Mouse (Mus musculus): ENCODE measurements around the gene Zfp428. TPM values are rescaled to one million over a fixed set of nuclear protein-coding genes. Genes with fewer than 3 reads are reported as not detected.
A peak's percentile ranks its signal among the peaks of the same experiment; 100 is the strongest.

Zfp428 gene
- total RNA-seq (2021): 10 to 100 TPM; 15.3 to 18.8 TPM

- intact Hi-C loops (cut with DNase I): loop anchor here (2.0 kb wide), 2 partner anchors 20 to 24 kb away; partner anchors contain the start of gene Irgq
- peak; percentile 90 to 92 for DNase-seq
Observed at GRCm38 (mm10) chr7:24506838-24507725, at the start of gene Zfp428. Zfp428 (plus strand) TSS chr7:24507006.

DNA sequence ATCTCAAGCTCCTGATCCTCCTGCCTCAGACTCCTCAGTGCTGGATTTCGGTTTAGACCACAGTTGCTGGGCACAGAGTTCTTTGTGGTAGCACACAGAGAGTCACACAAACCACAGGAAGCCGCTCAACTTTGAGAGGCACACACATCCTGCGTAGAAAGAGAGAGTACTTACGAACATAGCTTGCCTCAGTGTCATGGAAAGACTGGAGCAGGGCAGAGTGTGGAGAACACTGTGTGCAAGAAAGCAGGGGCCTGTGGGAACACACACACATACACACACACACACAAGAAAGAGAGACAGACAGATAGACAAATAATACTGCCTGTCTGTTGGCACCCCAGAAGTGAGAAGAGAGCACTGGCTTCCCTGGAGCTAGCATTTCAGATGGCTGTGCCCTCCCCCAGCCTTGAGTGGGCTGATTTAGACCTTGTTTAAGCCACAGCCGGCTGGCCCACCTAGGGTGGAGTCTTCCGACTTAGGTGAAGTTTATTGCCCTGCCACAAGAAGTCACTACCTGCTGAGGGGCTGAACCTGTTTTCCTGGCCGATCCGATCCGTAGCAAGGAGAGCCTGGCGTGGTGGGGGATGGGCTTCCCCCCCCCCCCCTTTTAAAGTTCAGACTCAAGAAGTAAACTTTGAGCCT lies 49.0 kb upstream of the Zfp428 start:
- no peak for DNase-seq
- intact Hi-C loops (cut with DNase I): no loop called here

DNA sequence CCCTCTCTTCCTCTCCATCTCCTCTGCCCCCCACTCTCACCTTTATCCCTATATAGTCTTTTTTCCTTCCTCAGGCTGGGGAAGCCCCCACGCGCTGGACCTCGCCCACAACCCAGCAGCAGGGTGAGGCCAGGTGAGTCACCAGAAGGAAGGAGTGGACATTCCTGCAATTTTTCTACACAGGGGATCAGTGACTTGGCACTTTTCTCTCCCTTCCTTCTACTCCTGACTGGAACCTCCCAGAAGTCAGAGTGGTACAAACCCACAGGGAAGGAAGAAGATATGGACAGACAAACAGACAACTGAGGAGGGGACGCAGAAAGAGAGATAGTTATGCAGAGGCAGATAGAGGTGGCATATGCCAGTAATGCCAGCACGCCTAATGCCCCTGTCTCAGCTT lies 47.4 kb upstream of the Zfp428 start:
- DNase-seq: no peak
- intact Hi-C loops (cut with DNase I): no loop called here

DNA sequence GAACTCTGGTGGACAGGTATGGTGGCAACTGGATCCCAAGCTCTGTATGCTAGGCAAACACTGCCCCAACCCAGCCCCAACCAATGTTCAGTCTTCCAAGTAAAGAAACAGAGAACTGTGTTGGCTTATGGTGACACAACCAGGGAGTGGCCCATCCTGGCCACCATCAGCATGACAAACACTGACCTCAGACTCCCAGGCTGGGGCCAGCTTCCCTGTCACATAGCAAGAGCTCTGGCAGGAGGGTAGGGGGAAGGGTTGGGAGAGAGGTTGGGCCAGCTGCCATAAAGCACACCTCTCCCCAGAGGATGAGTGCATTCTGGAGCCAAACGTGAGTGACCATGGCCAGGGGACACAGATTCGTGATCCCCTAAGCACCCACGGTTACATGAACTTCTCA lies 47.0 kb upstream of the Zfp428 start:
- DNase-seq: peak; percentile 52 to 54
- intact Hi-C loops (cut with DNase I): no loop called here

DNA sequence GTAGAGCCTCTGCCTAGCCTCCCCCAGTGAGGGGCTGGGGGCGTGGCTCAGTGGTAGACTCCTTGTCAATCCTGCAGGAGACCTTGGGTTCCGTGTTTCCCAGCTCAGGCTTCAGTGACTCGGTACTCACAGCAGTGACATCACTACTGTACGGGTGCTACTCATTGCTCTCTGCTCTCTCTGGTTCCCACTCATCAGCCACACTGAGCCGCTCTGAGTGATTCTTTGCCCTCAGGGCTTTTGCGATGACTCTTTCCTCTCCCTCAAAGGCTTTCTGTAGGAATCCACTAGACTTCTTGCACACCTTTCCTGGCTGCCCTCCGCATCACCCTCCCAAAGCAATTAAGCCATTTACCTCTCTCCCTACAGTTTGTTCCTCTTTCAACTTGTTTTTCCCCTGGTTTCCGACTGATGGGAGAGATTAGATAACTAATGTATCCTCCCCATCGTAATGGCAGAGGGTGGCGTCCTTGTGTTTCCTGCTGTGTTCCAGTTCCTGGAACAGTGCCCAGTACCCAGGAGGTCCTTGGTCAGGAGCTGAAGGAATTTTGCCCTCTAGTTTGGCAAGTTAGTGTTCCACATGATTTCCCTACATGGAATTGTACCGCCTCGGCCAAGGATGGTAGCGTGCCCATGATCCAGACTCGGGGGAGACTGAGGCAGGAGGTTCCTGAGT lies 45.3 kb upstream of the Zfp428 start:
- intact Hi-C loops (cut with DNase I): no loop called here
- DNase-seq: no peak

- intact Hi-C loops (cut with DNase I): no loop called here
- peak; percentile 56 to 58 for DNase-seq
Observed at GRCm38 (mm10) chr7:24462388-24463319, 44.2 kb upstream of the Zfp428 start, which contains the start of gene Plaur. Plaur (plus strand) TSS chr7:24462484.

DNA sequence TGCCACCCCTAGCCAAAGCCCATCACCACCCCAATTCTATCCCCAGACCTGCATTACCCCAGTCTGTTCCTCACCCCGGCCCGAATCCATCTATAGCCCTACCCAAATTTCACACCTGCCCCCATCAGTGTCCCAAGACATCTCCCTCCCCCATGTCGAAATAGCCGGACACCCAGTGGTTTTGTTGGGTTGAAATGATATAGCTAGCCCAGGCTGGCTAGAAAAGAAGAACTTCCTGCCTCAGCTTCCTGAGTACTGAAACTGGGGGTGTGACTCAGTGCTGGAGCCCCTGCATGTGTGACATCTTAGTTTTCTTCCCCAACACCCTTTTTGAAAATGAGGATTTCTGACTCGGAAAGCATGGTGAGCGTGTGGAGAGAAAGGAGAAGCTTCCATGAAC lies 40.0 kb upstream of the Zfp428 start:
- DNase-seq: no peak
- intact Hi-C loops (cut with DNase I): no loop called here

GRCm38 (mm10) chr7:24467886-24468285 lies 38.9 kb upstream of the Zfp428 start:
- DNase-seq: no peak
- intact Hi-C loops (cut with DNase I): no loop called here

DNA sequence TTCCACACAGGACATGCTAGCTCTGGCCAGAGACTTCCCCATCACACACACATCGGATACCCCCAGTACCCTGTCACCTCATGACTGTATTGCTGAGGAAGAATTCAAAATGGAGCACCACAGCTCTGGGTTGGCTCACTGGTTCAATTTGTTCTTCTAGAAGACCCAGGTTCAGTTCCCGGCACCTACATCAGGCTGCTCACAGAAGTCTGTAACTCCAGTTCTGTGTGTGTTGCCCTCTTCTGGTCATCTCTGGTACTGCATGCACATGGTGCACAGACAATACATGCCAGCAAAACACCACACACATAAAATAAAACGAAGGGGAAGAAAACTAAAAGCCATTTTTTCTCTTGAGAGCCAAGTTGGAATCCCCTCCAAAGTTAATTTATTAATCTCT lies 37.7 kb upstream of the Zfp428 start:
- no peak for DNase-seq
- intact Hi-C loops (cut with DNase I): loop anchor here (1.0 kb wide), 1 partner anchor 25 kb away; no protein-coding TSS in a partner anchor

- intact Hi-C loops (cut with DNase I): loop anchor here (5.0 to 10.0 kb wide), 2 partner anchors 92 to 194 kb away; no protein-coding TSS in a partner anchor
- DNase-seq: no peak
Observed at GRCm38 (mm10) chr7:24470356-24470755, 36.5 kb upstream of the Zfp428 start.

DNA sequence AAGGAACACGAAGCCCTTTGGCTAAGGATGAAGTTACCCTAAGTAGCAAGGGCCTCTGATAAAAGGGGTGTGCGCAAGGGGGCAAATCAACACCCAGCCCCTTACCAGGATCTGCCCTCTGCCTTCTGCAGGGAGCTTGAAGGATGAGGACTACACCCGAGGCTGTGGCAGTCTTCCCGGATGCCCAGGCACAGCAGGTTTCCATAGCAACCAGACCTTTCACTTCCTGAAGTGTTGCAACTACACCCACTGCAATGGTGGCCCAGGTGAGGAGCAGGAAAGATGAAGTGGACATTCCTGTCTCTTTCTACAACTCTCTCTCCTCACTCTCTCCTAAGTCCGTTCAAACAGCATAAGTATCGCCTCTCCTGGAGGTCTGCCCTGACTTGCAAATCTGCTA lies 34.4 kb upstream of the Zfp428 start:
- DNase-seq: no peak
- intact Hi-C loops (cut with DNase I): loop anchor here (2.0 to 10.0 kb wide), 3 partner anchors 32 to 192 kb away; no protein-coding TSS in a partner anchor

GRCm38 (mm10) chr7:24472937-24473336 lies 33.9 kb upstream of the Zfp428 start:
- DNase-seq: peak in 1 of 2 experiments; percentile 43
- intact Hi-C loops (cut with DNase I): loop anchor here (2.0 to 10.0 kb wide), 3 partner anchors 32 to 192 kb away; no protein-coding TSS in a partner anchor

- intact Hi-C loops (cut with DNase I): loop anchor here (2.0 to 10.0 kb wide), 3 partner anchors 33 to 191 kb away; no protein-coding TSS in a partner anchor
Observed at GRCm38 (mm10) chr7:24473913-24474529, 32.8 kb upstream of the Zfp428 start.

GRCm38 (mm10) chr7:24474811-24475506 lies 31.8 kb upstream of the Zfp428 start:
- DNase-seq: no peak
- intact Hi-C loops (cut with DNase I): loop anchor here (5.0 to 10.0 kb wide), 2 partner anchors 87 to 190 kb away; no protein-coding TSS in a partner anchor

More at GRCm38 (mm10) chr7:24473913-24474529, 32.8 kb upstream of the Zfp428 start:
- DNase-seq: peak; percentile 65 to 86

DNA sequence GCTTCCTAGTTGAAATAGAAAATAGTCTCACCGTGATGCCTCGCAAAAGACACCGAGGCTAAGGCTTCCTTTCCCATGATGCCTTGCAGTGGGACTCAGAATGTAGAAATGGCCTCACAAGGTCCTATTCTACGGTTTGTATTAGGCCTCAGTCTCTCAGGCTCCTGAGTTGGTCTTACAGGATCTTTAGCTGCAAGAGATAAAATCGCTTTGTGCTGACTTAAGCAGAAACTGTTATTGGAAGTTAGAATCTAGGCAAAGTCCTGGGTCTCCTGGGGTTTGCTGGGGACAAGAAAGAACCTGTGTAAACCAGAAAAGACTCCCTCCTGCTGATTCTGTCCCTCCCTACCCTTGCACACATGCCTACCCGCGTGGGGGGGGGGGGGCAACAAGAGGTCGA lies 30.5 kb upstream of the Zfp428 start:
- DNase-seq: no peak
- intact Hi-C loops (cut with DNase I): loop anchor here (10.0 kb wide), 1 partner anchor 188 kb away; no protein-coding TSS in a partner anchor

- no peak for DNase-seq
- intact Hi-C loops (cut with DNase I): loop anchor here (10.0 kb wide), 1 partner anchor 188 kb away; no protein-coding TSS in a partner anchor
Observed at GRCm38 (mm10) chr7:24476856-24477255, 29.9 kb upstream of the Zfp428 start.

GRCm38 (mm10) chr7:24478911-24479310 lies 27.9 kb upstream of the Zfp428 start:
- intact Hi-C loops (cut with DNase I): loop anchor here (10.0 kb wide), 1 partner anchor 186 kb away; no protein-coding TSS in a partner anchor

DNA sequence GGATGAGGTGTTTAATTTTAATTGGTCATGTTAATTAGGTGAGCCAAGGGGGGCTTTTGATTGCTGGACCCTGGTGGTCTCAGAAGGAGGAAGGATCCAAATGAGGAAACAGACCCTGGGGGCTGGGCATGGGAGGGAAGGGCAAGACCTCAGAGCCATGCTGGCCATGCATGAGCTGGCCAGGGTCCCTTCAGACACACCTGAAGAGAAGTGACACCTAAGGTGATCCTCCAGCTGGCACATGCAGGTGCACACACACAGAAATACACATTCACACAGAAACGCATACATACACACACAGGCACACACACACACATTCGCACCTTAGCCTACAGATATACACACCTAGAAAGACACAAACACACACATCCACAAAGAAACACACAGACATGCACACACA lies 27.1 kb upstream of the Zfp428 start:
- no peak for DNase-seq
- intact Hi-C loops (cut with DNase I): loop anchor here (10.0 kb wide), 1 partner anchor 185 kb away; no protein-coding TSS in a partner anchor

More at GRCm38 (mm10) chr7:24478911-24479310, 27.9 kb upstream of the Zfp428 start:
- DNase-seq: no peak
